Mouse (Mus musculus): ENCODE data around the gene Tmem171.

Gene Tmem171

DNA sequence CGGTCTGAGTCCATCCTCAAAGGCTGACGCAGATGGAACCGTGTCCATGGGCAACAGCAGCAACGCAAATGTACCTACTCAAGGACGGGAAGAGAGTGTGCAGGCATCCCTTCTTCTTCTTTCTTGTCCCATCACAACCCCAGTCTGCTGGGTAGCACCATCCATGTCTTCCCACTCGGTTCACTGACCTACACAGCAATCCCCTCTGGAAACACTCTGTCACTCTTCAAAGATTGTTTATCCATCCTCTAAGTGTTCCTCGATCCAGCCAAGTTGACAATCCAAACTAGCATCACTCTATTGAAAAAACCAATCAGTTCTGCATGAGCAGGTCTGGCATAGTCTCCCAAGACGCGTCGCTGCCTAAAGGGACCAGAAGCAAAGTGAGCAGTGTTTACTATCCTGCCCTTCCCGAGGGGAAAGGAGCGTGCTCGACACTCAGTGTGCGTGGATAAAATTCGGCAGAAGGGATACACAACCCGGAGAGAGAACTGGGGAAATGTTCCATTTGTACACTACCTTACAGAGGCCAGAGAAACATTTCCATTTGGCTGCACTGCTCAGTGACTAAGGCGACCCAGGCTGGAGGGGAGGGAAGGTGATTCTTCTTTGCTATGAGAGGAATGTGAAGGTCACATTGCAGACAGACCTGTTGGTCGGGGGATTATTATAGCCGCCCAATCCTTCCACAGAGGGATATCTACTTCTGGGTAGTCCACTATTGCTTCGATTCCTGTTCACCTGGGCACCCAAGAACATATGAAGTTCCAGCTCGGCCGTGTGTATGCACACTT is 46.7 kb downstream of the Tmem171 start:
- DNase-seq (ENCODE audit: low read depth, low spot score) = no peak

DNA sequence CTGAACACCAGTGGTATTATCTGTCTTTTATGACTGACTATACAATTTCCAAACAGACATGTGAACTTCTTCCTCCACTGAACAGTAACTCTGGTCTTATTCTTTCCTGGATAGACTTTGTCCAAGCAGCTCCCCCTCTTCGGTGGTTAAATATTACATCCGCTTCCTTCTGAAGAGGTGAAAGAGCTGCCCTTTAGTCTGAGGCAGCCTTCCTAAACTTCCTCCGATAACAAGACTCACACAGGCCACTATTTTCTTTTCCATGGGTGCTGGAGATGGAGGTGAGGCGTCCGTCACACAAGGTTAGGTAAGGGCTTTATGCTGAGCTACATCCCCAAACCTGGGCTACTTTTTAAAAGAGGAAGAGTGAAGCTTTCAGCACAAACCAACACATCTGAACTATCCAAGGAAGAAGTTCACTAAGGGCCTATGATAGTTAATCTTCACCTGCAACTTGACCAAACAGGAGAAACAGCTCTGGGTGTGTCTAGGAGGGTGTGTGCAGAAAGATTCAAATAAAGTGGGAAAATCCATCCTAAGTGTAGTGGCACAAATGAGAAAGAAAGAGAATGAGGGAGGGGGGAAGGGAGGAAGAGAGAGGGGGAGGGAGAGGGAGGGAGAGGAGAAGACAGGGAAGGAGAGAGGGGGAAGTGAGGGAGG is 56.0 kb downstream of the Tmem171 start:
- DNase-seq (ENCODE audit: low read depth, low spot score) = no peak

DNA sequence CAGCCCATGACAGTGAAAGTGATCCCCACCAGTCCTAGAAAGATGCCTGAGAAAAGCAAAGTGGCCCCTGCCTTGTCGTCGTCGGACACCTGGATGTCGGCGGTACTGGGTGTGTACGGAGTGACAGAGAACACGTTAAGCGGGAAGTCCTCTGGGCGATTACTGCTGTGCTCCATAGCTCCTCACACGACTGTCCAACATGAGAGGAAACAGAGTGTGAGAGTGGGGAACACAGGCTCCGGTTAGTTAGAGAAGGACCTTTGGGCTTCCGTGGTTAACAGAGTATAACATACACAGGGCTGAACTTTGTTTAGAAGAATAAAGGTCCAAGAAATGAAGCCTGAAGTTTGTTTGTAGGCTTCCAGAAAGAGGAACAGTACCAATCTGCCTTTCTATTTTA is 57.5 kb downstream of the Tmem171 start, which contains the start of gene Tmem174:
Tmem174 (minus strand) TSS at position 266 of the 400 bp plus-strand sequence.
- DNase-seq (ENCODE audit: low read depth, low spot score) = no peak

GRCm38 (mm10) chr13:98636571-98636970 is 58.1 kb downstream of the Tmem171 start:
- no peak for DNase-seq (ENCODE audit: low read depth, low spot score)

All from brain, embryonic 18.5 days (tissue).